Mouse (Mus musculus) heart, adult 11 months (tissue): ENCODE data around the gene Inafm1.
A peak's percentile ranks its signal among the peaks of the same experiment; 100 is the strongest.
"Not testable (repeated sequence)": the region's sequence is repeated elsewhere in the genome, so short reads cannot be mapped to it uniquely, and the experiment has no call there.

ENCODE experiments used
- DNase-seq: peaks from one replicate; pipeline ENCODE4 v3.0.0; 2022

Inafm1 gene

DNA sequence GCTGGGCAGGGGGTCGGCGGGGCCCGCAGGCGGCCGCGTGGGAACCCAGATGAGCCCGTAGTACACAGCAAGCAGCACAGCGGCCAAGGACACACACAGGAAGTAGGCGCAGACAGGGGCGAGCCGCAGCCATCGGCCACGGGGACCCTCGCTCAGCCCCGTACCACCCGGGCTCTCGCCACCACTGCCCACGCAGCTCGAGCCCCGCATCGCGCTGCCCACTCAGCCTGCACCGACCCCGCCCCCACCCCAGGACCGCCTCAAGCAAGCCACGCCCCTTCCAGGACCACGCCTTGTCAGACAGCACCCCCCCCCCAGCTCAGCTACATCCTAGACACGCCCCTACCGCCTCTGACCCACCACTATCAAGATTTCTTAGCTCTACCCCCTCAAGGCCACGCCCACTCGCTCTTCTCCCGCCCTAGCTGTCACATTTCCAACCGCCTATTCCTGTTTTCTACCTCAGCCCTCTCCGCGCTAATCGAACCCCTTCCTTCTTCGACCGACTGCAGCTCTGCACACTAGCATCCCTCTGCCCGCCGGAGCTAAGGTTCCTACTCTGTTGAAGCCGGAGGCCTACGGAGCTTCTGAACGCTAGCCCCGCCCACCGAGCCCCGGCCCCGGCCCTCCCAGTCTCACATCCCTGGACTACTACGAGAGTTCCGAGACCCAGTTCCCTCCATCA lies at the start of gene Inafm1:
Gene Inafm1 (minus strand): TSS at position 537 of the 685 bp plus-strand sequence.
- DNase-seq = peak; percentile 99

DNA sequence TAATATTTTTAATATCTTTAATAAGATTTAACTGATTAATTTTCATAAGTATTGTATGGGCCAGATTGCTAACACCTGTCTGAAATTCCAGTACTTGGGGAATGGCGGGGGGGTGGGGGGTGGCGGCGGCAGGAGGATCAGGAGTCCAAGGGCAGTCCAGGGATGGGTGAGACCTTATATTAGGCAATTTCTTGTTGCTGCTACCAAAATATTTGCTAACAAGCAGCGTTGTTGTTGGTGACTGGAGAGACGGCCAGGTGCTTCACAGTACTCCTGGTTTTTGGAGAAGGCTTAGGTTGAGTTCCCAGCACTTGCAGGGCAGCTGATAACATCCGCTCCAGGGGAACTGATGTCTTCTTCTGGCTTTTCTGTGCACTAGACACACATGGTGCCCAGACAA lies 47.1 kb upstream of the Inafm1 start:
- DNase-seq = no peak

DNA sequence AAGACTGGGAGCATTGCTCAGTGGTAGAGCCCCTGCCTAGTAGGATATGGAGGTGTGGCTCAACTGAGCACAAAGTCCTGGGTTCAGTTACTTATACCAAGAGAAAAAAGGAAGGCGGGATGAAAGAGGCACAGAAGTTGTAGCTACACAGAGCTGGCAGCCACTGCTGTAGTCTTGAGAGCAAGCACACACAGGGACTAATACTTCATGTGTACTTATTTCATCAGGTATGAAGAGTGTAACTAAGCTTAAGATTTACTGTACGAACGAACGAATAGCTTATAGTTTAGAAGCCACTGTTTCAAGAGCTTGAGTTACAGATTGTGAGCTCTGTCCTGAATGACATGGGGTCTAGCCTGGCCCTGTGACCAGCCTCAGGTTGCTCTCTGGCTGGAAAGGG lies 45.8 kb upstream of the Inafm1 start:
- DNase-seq = no peak

DNA sequence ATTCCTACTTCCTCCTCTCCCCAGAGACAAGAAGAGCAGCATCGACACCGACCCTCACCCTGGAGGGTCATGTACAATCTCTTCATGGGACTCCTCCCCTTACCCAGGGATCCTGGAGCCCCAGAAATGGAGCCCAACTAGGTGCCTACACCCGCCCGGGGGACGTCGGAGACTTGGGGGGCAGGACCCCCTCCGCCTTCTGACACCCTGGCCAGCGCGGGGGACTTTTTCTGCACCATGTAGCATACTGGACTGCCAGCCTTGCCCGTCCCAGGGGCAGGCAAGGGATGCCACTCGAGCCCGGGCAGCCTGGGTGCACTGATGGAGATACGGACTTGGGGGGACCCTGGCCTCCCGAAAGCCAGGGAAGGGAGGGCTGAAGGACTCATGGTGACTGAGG lies 43.7 kb upstream of the Inafm1 start:
- DNase-seq = peak; percentile 94

DNA sequence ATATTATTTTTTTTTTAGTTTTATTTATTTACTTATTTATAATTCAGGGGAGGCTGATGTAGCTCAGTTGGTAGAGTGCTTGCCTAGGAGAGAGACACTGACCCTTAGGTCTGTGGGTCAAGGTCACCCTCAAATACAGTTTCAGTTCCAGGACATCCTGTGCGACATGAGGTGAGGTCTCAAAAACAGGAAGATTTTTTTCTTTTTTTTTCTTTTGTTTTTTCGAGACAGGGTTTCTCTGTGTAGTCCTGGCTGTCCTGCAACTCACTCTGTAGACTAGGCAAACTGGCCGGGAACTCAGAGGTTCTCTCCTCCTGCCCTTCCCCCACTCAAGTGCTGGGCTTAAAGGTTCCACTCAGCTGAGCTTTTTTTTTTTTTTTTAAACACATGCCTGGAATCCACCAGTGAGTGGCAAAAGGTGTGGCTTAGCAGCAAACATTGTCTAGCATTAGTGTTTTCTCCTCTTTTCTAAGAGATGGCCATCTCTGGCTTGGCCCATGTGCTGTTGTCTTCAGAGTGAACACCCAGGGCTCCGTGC lies 41.9 kb upstream of the Inafm1 start:
- DNase-seq = no peak

DNA sequence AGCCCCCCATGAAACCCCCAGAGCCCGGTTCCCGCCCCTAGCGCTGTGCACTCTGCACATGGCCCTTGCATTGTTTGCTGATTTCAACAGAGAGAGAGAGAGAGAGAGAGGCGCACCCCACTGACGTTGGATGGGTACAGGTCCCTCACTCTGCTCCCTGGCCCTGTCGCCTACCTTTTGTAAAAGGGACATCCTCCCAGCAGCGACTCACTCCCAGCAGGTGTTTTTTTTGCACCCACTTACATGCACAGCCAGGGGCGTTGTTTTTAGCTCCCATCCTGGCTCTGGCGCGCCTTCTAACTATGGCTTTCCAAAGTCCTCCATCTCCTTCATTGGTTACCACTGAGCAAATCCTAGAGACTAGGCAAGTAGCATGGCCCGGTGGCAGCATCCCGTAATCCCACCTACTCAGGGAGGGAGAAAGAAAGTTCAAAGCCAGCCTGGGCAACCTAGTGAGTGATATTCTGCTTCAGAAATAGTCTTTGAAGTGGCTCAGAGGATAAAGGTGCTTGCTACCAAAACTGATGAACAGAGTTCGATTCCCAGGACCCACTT lies 40.9 kb upstream of the Inafm1 start:
- DNase-seq = no peak

DNA sequence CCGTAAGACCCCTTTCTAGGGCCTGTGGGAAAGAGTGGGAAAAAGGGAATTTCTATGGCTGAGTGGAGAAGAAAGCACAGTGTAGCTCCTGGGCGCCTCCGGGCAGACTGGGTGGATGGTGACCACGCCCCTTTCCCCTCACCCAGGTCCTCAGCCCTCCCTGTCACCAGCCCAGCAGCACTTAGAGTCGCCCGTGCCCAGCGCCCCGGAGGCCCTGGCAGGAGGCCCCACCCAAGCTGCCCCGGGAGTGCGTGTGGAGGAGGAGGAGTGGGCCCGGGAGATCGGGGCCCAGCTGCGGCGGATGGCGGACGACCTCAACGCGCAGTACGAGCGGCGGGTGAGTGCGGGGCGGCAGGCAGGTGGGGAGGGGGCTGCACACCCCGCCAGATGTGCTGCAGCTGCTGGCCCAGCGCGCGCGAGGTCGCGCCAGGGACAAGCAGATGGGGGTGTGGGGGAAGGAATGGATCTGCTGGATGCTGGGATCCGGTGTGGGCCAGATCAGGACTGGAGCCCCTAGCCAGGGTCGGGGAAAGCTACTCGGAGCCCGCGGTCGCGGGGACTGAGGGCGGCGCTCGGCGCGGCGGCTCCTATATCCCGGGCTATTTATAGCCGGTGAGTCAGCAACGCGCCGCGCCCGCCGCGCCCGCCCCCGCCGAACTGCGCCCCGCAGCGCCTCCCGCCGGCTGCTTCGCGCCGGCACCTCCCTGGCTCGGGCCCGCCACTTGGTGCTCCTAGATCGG lies 40.2 kb upstream of the Inafm1 start:
- peak; percentile 100 for DNase-seq

DNA sequence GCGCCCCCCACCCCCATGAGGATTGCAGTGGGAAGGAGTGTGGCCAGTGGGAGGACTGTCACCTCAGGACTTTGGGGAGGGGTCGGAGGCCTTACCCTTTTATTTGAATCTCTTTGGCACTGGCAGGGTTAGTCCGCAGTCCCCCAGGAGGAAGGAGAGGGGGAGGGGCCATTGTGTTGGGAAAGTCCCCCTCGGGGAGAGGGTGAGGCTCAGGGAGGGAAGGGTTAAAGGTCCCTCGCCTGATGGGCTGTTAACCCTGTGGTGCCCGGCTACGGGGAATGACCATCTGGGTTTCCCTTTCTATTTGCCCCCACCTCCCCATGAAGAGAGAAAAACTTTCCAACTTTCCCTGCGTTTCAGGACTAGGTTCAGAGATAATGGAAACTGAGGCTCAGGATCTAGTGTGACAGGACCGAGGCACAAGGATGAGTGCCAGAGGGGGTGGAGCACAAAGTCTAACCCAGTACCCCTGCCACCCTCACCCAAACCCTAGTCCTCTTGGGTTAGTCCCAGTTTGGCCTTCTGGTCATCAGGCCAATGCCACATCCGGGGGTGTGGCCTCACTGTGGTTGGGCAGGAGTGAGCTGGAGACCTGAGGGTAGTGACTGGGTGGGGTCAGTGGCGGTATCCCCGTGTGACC lies 39.4 kb upstream of the Inafm1 start:
- DNase-seq = peak; percentile 99

DNA sequence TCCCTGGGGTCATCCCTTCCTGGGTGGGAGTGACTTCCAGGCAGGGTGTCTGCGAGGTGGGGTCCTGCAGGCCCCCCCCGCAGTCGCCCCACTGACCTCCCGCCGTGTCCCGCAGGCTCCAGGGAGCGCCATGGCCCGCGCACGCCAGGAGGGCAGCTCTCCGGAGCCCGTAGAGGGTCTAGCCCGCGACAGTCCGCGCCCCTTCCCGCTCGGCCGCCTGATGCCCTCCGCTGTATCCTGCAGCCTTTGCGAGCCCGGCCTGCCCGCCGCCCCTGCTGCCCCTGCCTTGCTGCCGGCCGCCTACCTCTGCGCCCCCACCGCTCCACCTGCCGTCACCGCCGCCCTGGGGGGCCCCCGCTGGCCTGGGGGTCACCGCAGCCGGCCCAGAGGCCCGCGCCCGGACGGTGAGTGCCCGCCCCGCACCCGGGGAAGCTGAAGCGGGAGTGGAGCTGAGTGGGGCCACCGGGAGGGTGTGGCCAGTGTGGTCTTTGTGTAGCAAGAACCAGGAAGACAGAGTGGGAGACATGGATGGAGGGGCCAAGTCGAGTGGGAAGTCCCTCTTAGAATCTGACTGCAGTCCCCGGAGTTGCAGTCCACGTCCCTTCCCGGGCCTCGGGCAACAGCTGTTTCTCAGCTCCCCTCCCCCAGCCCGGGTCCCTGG lies 38.7 kb upstream of the Inafm1 start:
- peak; percentile 98 for DNase-seq

DNA sequence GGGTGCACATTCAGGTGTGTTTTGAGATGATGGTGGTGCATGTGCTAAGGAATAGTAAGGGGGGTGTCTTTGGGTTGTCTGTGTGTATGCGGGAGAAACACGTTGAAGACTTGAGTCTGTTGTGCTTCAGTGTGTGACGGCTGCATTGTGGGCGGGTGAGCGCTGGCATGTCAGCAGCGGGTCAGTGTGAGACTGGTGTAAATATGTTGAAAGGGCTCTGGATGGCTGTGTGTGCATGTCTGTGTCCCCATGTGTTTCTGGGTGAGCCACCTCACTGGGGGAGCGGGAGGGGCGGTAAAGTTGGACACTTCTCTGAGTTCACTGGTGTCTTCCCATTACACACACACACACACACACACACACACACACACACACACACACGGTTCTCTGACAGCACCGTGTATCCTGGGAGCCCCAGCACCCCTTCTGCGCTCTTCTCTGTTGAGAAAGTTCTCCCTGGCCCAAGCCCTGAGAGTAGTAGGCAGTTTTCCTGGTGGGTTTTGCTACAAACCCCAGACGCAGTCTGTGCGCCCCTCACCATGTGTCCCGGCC lies 38.1 kb upstream of the Inafm1 start:
- peak; percentile 96 for DNase-seq

DNA sequence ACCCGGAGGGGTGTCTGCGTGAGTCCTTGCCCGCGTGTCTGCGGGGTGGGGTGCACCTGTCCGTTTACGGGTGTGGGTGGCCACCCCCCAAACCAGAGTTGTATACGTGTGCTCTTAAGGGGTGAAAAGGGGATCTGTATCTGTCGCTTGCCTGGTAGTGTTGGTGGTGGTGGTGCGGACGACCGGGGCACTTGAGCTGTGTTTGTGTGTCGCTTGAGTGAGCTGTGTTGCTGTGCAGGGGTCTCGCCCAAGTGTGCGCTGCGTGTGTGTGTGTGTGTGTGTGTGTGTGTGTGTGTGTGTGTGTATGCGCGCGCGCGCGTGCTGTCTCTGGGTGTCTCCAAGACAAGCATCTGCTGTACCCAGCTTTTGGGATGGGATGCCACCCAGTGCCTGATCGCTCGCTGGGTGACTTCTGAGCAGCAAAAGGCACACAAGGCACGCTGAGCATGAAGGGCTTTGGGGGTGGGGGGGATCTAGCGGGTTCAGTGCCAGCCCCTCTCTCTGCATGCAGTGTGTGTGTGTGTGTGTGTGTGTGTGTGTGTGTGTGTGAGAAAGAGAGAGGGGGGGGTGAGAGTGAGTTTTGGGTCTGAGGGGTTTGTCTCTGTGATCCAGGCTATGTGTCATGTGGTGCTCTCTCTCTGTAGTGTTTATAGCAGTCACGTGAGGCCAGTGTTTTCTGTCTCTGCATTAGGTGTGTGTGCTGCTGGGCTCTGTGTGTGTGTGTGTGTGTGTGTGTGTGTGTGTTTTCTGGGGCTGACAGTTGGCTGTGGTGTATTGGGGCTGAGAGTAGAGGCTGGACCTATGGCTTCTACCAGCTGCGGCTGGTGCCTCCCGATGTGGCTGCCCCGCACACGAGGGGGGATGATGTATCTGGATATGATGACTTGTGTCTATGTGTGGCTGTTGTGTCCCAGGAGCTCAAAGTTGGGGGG lies 37.4 kb upstream of the Inafm1 start:
- peak; percentile 96 for DNase-seq

DNA sequence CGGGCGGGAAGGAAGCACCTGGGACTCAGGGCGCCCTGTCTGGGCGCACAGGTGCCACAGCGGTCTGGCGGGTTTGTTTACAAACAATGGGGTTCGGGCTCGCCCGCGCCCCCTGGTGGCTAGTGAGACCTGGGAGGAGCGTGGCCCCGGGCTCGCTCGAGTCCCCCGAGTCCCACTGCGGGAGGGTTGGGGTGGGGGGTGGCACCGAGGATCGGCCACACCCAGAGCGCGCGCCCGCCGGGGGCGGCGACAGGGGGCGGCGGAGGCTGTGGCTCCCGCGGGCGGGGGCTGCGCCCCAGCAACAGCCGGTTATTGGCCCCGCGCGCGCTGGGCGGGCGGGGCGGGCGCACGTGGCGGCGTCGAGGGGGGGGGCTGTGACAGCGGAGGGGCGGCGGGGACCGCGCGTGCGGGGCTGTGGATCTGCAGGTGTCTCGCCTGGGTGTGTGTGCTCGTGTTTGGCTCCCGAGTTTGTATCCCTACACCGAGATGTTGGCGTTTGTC lies 36.7 kb upstream of the Inafm1 start:
- peak; percentile 99 for DNase-seq

DNA sequence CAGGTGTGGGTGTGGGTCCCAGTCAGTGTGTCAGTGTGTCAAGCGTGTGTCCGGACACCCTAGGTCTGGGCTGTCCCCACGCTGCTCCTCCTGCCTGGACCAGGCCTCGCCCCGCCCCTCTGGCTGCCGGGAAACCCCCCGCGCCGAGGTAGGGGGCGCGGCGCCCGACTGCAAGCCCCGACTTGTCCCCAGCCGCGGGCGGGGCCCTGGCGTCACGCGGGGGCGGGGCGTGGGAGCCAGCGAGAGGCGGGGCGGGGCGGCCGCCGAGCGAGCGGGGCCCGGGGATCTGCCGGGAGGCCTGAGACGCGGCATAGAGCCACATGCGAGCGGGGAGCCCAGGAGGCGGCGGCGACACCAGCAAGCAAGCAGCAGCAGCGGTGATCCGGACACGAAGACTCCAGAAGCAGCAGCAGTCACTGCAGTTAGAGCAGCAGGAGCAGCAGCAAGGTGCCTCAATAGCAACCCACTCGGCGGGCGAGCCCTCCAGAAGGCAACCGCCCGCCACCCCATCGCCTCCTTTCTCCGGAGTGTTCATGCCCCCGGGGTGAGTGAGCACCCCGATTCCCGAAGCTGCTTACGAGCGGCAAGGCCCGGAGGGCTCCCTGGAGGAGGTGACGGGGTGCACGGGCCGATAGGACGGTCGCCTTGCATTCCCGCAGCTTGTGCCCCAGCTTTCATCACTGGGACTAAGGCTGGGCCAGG lies 36.1 kb upstream of the Inafm1 start:
- peak; percentile 99 for DNase-seq

DNA sequence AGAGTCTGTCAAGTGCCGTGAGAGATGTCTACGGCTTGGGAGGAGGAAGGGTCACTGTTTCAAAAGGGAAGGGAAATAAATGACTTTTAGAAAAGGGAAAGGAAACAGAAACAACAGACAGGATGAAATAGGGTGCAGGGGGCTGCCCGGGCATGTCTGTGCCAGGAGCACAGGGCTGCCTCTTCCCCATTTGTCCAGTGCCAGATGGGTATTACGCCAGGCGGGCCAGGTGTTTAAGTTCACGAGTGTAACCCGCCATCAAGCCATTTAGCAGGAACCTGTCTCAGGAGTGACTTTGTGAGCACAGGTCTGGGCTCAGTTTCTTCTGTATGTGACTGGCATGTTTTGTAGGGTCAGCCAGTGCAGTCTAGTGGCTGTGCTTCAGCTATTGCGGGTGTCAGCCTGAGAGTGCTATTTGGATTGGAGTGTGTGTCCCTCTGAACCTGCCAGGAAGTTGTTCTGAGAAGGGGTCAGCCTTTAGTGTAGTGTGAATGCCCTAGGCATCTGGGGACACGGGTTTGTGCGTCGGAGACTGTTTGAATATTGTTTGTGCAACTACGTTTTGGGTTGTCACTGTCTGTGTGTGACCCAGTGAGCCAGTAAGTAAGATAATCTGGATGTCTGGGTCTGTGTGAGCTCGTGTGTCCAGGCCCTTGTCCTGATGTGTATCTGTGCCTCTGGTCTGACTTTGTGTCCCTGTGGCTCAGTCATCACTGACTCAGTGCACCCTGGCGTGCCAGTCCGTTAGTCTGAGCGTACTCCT lies 35.3 kb upstream of the Inafm1 start:
- peak; percentile 95 for DNase-seq

DNA sequence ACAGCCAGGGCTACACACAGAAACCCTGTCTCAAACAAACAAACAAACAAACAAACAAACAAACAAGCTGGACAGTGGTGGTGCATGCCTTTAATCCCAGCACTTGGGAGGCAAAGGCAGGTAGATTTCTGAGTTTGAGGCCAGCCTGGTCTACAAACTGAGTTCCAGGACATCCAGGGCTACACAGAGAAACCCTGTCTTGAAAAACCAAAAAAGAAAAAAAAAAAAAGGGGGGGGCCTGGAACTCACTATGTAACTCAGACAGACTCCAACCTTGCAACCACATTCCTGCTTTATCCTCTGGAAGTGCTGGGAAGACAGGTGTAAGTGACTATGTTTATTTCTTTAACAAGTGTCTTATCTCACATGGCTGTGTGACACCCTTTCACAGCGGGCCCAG lies 34.7 kb upstream of the Inafm1 start, which contains the start of gene Bbc3:
Gene Bbc3 (plus strand): TSS at position 301 of the 400 bp plus-strand sequence.
- not testable (repeated sequence) for DNase-seq

DNA sequence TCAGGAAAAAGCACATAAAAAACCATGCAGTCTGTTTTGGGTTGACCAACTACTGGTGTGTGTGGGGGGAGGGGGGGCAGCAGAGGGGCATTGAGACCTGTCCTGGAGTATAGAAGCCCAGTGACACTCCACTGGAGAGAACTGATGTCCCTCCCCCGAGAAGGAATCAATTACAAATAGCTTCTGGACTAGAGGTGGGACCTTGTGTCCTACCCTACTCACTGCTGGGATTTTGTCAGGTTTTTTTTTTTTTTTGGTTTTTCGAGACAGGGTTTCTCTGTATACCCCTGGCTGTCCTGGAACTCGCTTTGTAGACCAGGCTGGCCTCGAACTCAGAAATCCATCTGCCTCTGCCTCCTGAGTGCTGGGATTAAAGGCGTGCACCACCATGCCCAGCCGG lies 33.7 kb upstream of the Inafm1 start:
- not testable (repeated sequence) for DNase-seq

DNA sequence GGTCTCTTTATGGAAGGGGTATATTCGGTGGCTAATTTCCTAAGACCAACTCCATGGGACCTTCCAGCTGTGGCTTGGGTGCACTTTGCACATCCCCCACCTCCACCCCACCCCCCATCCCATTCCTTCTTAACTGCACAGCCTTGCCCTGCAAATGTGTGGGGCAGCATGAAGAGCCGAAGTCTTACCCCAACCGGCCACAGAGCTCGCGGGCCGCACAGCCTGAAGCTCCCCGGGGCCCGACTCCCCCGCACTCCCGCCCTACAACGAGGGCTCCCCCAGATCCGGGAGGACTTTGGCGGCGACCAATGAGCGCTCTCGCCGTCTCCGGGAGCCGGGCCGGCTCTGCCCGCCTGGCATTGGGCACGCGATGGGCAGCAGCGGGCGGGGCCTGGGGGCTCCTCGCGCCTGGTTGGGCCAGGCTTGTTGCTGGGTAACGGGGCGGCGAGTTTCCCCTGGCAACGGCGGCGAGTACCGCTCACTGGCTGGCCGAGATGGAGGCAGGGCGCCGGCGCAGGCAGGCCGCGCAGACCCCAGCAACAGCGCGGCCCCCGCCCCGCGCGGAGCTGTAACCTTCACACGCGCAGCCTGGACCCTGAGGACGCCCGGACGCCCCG lies 26.1 kb upstream of the Inafm1 start:
- peak; percentile 99 for DNase-seq

DNA sequence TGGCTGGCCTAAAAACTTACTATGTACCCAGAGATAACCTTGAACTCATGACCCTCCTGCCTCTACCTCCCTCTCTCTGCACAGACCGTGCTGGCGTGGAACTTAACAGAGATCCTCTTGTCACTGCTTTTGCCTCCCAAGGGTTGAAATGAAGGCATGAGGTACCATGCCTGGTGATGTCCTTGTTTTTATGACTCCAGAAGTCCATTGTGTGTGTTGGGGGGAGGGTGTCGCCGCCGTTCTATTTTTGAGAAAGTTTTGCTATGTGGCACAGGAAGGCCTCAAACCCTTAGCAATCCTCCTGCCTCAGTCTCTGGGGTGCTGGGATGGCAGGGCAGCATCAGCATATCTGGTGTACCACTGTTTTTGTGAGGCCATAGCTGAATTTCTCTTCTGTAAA lies 25.5 kb upstream of the Inafm1 start:
- DNase-seq = peak; percentile 88

DNA sequence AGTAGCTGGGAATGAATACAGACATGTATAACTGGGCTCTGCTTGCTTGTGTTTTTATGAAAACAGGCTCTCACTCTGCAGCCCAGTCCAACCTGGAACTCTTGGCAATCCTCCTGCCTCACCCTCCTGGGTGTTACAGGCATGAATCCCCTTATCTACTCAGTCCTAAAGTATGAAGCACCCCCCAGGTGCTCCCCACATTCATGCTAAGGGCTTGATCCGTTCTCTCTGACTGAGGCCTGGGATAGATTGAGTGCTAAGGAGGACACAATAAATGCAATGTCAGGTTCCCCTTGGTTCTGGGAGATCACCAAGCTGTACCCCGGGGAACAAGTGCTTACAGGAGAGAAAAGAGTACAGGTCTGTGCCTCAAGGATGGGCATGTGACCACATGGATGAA lies 24.2 kb upstream of the Inafm1 start:
- DNase-seq = no peak
